Mouse (Mus musculus) cerebellum, adult 18-20 months (tissue): ENCODE results near the gene Olfr318.
"Not testable (repeated sequence)": the region's sequence is repeated elsewhere in the genome, so short reads cannot be mapped to it uniquely, and the experiment has no call there.

Experiments used
- DNase-seq, 2 experiments: peaks; one replicate each; pipeline ENCODE4 v3.0.0; 2021

Olfr318 gene

GRCm38 (mm10) chr11:58723914-58724313 is at the start of gene Olfr318:
TSS of gene Olfr318 (minus strand) at chr11:58724014.
- no peak for DNase-seq

- no peak for DNase-seq
These were observed 49.1 kb upstream of the Olfr318 start, which contains the start of gene Olfr315 for GRCm38 (mm10) chr11:58772888-58773287. TSS of gene Olfr315 (plus strand) at chr11:58773188.

- DNase-seq, result no peak
These were observed 28.6 kb upstream of the Olfr318 start, which contains the start of gene Olfr316 for GRCm38 (mm10) chr11:58752434-58752833. TSS of gene Olfr316 (plus strand) at chr11:58752734.

- not testable (repeated sequence) for DNase-seq
These were observed 27.3 kb upstream of the Olfr318 start for GRCm38 (mm10) chr11:58751096-58751495.

GRCm38 (mm10) chr11:58738792-58739262 is 15.0 kb upstream of the Olfr318 start, which contains the start of gene Olfr317:
TSS of gene Olfr317 (minus strand) at chr11:58739212.
- no peak for DNase-seq

GRCm38 (mm10) chr11:58733372-58733771 is 9.6 kb upstream of the Olfr318 start:
- DNase-seq, result no peak

- not testable (repeated sequence) for DNase-seq
These were observed 4.3 kb upstream of the Olfr318 start for GRCm38 (mm10) chr11:58727896-58728650.

GRCm38 (mm10) chr11:58719701-58720100 is 4.1 kb downstream of the Olfr318 start:
- no peak for DNase-seq

- DNase-seq, result not testable (repeated sequence)
These were observed 6.1 kb downstream of the Olfr318 start for GRCm38 (mm10) chr11:58717723-58718122.

GRCm38 (mm10) chr11:58709086-58709485 is 14.7 kb downstream of the Olfr318 start:
- no peak for DNase-seq

GRCm38 (mm10) chr11:58698862-58699261 is 25.0 kb downstream of the Olfr318 start, which contains the start of gene Olfr319:
TSS of gene Olfr319 (plus strand) at chr11:58699162.
- no peak for DNase-seq

GRCm38 (mm10) chr11:58680799-58681198 is 43.0 kb downstream of the Olfr318 start, which contains the start of gene Olfr320:
TSS of gene Olfr320 (plus strand) at chr11:58681099.
- DNase-seq, result no peak

GRCm38 (mm10) chr11:58671825-58672224 is 52.0 kb downstream of the Olfr318 start:
- no peak for DNase-seq

GRCm38 (mm10) chr11:58669252-58669651 is 54.6 kb downstream of the Olfr318 start:
- DNase-seq, result no peak
